Mouse (Mus musculus): Measurements from ENCODE around the gene Dlg2.

GRCm38 (mm10) chr7:90588318-90588717 is 111.8 kb downstream of the Dlg2 start:
- TF ChIP-seq CTCF (IDR thresholded peaks at IDR 0.05; ENCODE audit: low read depth, low read length), result no peak
- no peak for TF ChIP-seq EP300 (IDR thresholded peaks at IDR 0.05; ENCODE audit: insufficient read depth, low read depth, low read length)
- no peak for TF ChIP-seq POLR2A (IDR thresholded peaks at IDR 0.05; ENCODE audit: insufficient read depth, low read length)

Measured in ES-Bruce4 (cell line).